Mouse (Mus musculus): ENCODE data around the gene Uqcrc2. TPM values are rescaled to one million over a fixed set of nuclear protein-coding genes. Genes with fewer than 3 reads are reported as not detected.

Uqcrc2 gene
- 225 and 231 TPM in 2 replicates for polyA plus RNA-seq (2015; fragmentation: Nextera tagmentation; extraction: Ambion mirVana)

DNA sequence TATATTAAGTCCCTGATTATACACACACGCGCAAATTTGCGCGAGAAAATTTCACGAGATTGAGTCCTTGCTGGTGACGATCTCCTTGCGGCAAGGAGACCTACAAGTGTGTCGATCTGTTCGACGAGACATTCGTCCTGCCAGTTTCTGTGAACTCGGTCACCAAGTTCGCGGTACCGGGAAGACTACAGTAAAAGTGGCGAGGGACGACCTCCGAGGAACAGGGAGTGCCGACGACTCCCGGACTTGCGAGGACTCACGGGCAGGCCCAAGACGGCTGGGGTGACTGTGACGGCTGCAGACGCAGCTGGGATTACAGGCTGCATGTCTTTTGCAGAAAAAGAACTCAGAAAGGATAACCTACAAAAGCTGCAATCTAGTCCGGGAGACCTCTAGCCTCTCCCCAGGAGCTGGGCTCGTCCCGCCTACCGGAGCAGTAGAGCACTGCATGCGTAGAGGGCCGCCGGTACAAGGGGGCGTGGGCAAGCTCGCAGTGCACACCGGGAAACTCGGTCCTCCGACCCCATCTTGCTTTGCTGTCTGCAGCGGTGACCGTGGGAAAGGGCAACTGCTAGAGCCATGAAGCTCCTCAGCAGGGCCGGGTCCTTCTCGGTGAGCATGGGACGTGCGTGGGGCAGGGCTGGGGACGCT is at the start of gene Uqcrc2:
TSS of gene Uqcrc2 (plus strand) at position 466 of the 651 bp plus-strand sequence.
- Histone ChIP-seq H3K27ac (ENCODE audit: low read length) (peak within 1 kb of the TSS; percentile 79), H3K4me1 (replicated peaks; ENCODE audit: control insufficient read depth, insufficient read depth, low read length) (peaks cover 14% of the 10 kb centered on the region), H3K36me3 (ENCODE audit: control insufficient read depth, insufficient read depth) (peaks cover 11% of the 10 kb centered on the region), H3K4me3 (replicated peaks; ENCODE audit: low read length) (peak within 1 kb of the TSS; percentile 72), H3K9me3 (ENCODE audit: control insufficient read depth, low read length) (no peaks in the 10 kb centered on the region), H3K27me3 (replicated peaks; ENCODE audit: control insufficient read depth, insufficient read depth, low read length) (no peaks in the 10 kb centered on the region), H3K9ac (replicated peaks; ENCODE audit: low read depth, low read length) (peak within 1 kb of the TSS; percentile 96), H3K4me2 (ENCODE audit: low read length) (peak within 1 kb of the TSS; percentile 91)
- under 1% methylated on average over 45 of the region's 45 CpGs for WGBS
- peak; percentile 100 for ATAC-seq

DNA sequence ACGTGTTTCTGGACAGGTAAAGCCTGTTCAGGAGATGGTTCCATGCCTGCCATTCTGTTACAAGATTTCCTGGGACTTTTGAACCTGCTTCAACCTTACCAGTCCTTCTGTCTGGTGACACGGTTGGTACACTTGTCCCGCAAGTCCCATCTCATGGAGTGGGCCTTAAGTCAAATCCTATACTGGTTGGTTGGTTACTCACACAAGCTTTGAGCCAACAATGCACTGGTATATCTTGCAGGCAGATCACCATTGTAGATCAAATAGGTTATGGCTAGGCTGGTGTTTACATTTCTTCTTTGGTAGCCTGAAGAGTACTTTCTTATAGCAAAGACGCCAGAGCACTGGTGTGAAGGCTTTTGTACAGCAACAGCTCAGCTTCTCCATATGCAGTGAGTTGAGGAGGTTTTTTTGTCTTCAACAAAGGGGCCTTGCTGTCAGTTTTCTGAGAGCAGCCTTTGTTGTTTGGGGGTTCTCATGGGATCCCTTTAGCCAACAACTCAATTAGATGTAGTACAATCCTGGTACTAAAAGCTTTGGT is 37.7 kb upstream of the Uqcrc2 start:
- WGBS: 71% methylated on average over 4 of the region's 4 CpGs
- Histone ChIP-seq H3K9ac (replicated peaks; ENCODE audit: low read depth, low read length) (peak overlapping the region; percentile 69), H3K27me3 (replicated peaks; ENCODE audit: control insufficient read depth, insufficient read depth, low read length) (no peaks in the 10 kb centered on the region), H3K4me3 (replicated peaks; ENCODE audit: low read length) (peak overlapping the region; percentile 50), H3K4me1 (replicated peaks; ENCODE audit: control insufficient read depth, insufficient read depth, low read length) (peaks cover 6% of the 10 kb centered on the region; the same call in 1 of the 2 replicates), H3K36me3 (ENCODE audit: control insufficient read depth, insufficient read depth) (no peaks in the 10 kb centered on the region), H3K4me2 (ENCODE audit: low read length) (peak overlapping the region; percentile 69), H3K27ac (ENCODE audit: low read length) (no peak overlapping the region; the same call in 1 of the 2 replicates), H3K9me3 (ENCODE audit: control insufficient read depth, low read length) (no peaks in the 10 kb centered on the region)
- peak; percentile 21 for ATAC-seq

DNA sequence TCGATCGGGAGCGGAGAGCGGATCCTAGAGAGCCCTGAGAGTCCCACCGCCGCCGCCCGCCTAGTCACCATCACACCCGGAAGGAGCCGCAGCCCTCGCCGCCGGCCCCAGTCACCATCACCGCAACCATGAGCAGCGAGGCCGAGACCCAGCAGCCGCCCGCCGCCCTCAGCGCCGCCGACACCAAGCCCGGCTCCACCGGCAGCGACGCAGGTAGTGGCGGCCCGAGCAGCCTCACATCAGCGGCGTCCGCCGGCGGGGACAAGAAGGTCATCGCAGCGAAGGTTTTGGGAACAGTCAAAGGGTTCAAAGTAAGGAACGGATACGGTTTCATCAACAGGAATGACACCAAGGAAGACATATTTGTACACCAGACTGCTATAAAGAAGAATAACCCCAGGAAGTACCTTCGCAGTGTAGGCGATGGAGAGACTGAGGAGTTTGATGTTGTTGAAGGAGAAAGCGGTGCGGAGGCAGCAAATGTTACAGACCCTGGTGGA is 37.2 kb upstream of the Uqcrc2 start:
- Histone ChIP-seq H3K27me3 (replicated peaks; ENCODE audit: control insufficient read depth, insufficient read depth, low read length) (no peaks in the 10 kb centered on the region), H3K4me1 (replicated peaks; ENCODE audit: control insufficient read depth, insufficient read depth, low read length) (peaks cover 6% of the 10 kb centered on the region; the same call in 1 of the 2 replicates), H3K4me3 (replicated peaks; ENCODE audit: low read length) (peak overlapping the region; percentile 50), H3K27ac (ENCODE audit: low read length) (0 out of 2 replicates have a peak overlapping the region, but pooled peaks have one; percentile 33), H3K36me3 (ENCODE audit: control insufficient read depth, insufficient read depth) (no peaks in the 10 kb centered on the region), H3K4me2 (ENCODE audit: low read length) (peak overlapping the region; percentile 69), H3K9ac (replicated peaks; ENCODE audit: low read depth, low read length) (peak overlapping the region; percentile 69), H3K9me3 (ENCODE audit: control insufficient read depth, low read length) (no peaks in the 10 kb centered on the region)
- 4% methylated on average over 41 of the region's 41 CpGs for WGBS
- ATAC-seq: peak; percentile 88

DNA sequence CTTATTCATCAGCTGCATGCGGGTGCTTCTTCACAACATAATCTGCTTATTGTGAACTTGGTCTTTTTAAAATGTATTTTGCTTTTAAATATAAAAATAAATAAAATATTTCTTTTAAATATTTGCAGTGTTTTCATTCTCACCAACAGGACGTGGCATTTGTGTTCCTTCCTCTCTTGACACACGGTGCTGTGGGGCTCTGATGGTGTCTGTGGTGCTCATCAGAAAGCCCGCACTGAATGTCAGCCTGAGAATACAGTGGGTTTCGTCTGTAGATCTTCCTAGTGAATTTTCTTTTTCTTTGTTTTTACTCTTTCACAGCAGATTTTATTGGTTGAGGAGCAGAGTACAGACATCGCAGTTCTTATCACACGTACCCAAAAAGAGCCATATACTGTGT is 36.6 kb upstream of the Uqcrc2 start:
- 80% methylated on average over 7 of the region's 7 CpGs for WGBS
- Histone ChIP-seq H3K4me1 (replicated peaks; ENCODE audit: control insufficient read depth, insufficient read depth, low read length) (peaks cover 6% of the 10 kb centered on the region; the same call in 1 of the 2 replicates), H3K27me3 (replicated peaks; ENCODE audit: control insufficient read depth, insufficient read depth, low read length) (no peaks in the 10 kb centered on the region), H3K4me2 (ENCODE audit: low read length) (peak overlapping the region; percentile 69), H3K9me3 (ENCODE audit: control insufficient read depth, low read length) (no peaks in the 10 kb centered on the region), H3K9ac (replicated peaks; ENCODE audit: low read depth, low read length) (peak overlapping the region; percentile 69), H3K36me3 (ENCODE audit: control insufficient read depth, insufficient read depth) (no peaks in the 10 kb centered on the region), H3K4me3 (replicated peaks; ENCODE audit: low read length) (peak overlapping the region; percentile 50), H3K27ac (ENCODE audit: low read length) (no peak overlapping the region)
- peak; percentile 57 for ATAC-seq

DNA sequence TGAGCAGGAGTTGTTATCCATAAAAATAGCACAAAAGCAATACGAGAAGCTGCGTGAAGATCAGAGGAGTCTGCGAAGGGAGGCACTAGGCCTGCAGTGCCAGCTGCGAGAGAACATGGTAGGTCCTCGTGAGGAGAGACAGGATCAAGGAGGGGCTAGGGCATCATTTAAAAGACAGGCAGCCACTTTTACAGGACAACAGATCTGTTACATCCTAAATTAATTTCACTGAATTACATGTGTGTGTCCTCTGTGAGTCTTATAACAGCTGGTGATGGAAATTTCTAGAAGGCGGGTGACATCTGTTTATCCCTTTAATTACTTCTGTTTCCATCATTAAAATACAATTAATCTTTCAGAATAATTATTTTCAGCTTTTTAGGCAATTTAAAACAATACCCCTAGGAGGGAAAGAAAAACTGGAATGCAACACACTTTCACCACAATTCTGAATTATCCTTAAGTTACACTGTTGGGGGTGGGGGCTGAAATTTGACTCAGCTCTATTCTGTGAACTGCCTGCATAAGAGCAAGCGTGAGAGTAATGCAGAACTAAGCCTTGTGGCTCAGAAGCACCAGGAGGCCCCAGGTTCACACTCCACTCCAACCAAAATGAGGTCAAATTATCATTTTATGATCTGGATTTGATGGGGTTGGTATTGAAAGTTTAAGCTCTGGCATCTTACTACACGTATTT is 14.8 kb upstream of the Uqcrc2 start:
- no peaks in the 10 kb centered on the region for H3K4me1 ChIP-seq (replicated peaks; ENCODE audit: control insufficient read depth, insufficient read depth, low read length)
- WGBS: 70% methylated on average over 8 of the region's 8 CpGs
- no peaks in the 10 kb centered on the region for H3K36me3 ChIP-seq (ENCODE audit: control insufficient read depth, insufficient read depth)
- H3K9me3 ChIP-seq (ENCODE audit: control insufficient read depth, low read length): no peaks in the 10 kb centered on the region
- H3K4me2 ChIP-seq (ENCODE audit: low read length): no peak overlapping the region
- no peaks in the 10 kb centered on the region for H3K27me3 ChIP-seq (replicated peaks; ENCODE audit: control insufficient read depth, insufficient read depth, low read length)
- no peak overlapping the region for H3K9ac ChIP-seq (replicated peaks; ENCODE audit: low read depth, low read length)
- H3K4me3 ChIP-seq (replicated peaks; ENCODE audit: low read length): no peak overlapping the region
- ATAC-seq: no peak
- H3K27ac ChIP-seq (ENCODE audit: low read length): no peak overlapping the region

DNA sequence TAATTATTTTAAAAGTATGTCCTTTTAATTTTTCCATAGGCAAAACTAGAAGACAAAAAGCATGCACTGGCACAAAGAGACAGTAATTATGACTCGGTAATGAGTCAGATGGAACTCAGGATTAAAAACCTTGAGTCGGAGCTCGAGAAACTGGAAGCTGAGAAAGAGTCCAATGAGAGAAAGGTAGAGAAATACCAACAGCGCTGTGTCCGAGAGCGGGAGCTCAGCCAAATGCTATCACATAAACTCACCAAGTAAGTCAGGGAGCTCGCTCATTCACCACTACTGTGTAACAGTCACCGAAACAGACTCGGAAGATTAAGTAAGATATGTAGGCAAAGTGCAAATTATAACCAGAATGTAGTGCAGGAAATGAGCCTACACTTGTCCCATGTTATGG is 14.1 kb upstream of the Uqcrc2 start:
- 88% methylated on average over 9 of the region's 9 CpGs for WGBS
- H3K9me3 ChIP-seq (ENCODE audit: control insufficient read depth, low read length): no peaks in the 10 kb centered on the region

DNA sequence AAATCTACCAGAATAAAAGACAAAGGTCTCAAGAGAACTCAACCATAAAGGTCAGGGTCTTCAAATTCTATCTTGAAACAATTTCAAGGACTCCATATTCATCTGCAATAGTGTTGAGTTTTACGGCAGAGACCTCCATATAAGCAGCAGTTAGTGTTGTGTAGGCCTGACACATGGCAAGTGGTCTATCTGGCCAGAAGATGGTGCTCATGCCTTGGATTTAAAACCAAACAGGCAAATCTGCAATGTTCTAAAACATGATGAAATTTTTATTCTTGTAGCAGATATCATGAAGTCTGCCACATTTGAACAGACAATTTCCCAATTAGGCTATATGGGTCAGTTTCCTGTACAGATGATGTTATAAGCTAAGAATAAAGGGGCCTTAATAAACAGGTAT is 2.5 kb upstream of the Uqcrc2 start:
- WGBS: 57% methylated on average over 1 of the region's 1 CpGs
- H3K27ac ChIP-seq (ENCODE audit: low read length): no peak overlapping the region

More for the DNA sequence above, 14.1 kb upstream of the Uqcrc2 start:
- H3K9ac ChIP-seq (replicated peaks; ENCODE audit: low read depth, low read length): no peak overlapping the region
- no peaks in the 10 kb centered on the region for H3K4me1 ChIP-seq (replicated peaks; ENCODE audit: control insufficient read depth, insufficient read depth, low read length)
- no peak overlapping the region for H3K4me2 ChIP-seq (ENCODE audit: low read length)
- no peaks in the 10 kb centered on the region for H3K27me3 ChIP-seq (replicated peaks; ENCODE audit: control insufficient read depth, insufficient read depth, low read length)
- ATAC-seq: no peak
- no peak overlapping the region for H3K27ac ChIP-seq (ENCODE audit: low read length)
- no peaks in the 10 kb centered on the region for H3K36me3 ChIP-seq (ENCODE audit: control insufficient read depth, insufficient read depth)
- H3K4me3 ChIP-seq (replicated peaks; ENCODE audit: low read length): no peak overlapping the region

DNA sequence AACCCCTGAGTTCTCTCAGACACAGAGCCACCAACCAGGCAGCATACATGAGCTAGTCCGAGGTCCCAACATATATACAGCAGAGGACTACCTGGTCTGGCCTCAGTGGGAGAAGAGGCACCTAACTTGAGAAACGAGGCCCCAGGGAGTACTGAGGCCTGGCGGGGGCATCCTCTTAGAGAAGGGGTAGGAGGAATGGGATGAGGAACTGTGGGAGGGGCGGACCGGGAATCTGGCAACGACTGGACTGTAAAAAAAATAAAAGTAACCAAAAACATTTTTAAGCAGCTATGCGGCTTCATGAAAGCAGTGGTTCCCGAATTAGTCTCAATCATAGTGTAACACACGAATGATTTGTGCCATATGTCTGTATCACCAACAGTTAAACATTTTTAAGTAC is 675 bp upstream of the Uqcrc2 start:
- no peak for ATAC-seq
- Histone ChIP-seq H3K27ac (ENCODE audit: low read length) (no peak overlapping the region; the same call in 1 of the 2 replicates), H3K27me3 (replicated peaks; ENCODE audit: control insufficient read depth, insufficient read depth, low read length) (no peaks in the 10 kb centered on the region)

More for the DNA sequence above, 2.5 kb upstream of the Uqcrc2 start:
- H3K36me3 ChIP-seq (ENCODE audit: control insufficient read depth, insufficient read depth): no peaks in the 10 kb centered on the region
- no peak overlapping the region for H3K4me2 ChIP-seq (ENCODE audit: low read length)
- H3K9me3 ChIP-seq (ENCODE audit: control insufficient read depth, low read length): no peaks in the 10 kb centered on the region
- no peak overlapping the region for H3K9ac ChIP-seq (replicated peaks; ENCODE audit: low read depth, low read length)
- H3K4me3 ChIP-seq (replicated peaks; ENCODE audit: low read length): no peak overlapping the region
- no peak for ATAC-seq
- no peaks in the 10 kb centered on the region for H3K27me3 ChIP-seq (replicated peaks; ENCODE audit: control insufficient read depth, insufficient read depth, low read length)
- peaks cover 14% of the 10 kb centered on the region for H3K4me1 ChIP-seq (replicated peaks; ENCODE audit: control insufficient read depth, insufficient read depth, low read length)

DNA sequence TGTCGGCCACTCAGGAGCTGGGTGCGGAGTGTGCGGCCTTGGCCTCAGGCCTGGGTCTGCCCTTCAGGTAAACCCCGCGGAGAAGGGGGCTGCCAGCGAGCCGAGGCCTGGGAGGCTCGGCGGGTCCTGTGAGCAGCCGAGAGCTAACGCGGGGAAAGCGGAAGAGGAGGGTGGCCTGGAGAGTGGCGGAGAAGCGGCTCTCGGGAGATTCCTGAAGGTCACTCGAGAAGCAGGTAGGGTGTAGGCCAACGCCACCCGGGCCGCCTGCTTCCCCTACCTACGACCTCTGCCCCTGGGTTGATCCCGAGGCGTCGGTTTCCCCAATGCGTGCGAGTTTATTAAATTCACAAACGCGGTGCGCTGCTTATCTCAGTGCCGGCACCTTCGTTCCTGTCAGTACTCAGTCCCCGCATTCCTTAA is 396 bp downstream of the Uqcrc2 start:
- Histone ChIP-seq H3K4me3 (replicated peaks; ENCODE audit: low read length) (peak overlapping the region; percentile 72), H3K9me3 (ENCODE audit: control insufficient read depth, low read length) (no peaks in the 10 kb centered on the region), H3K36me3 (ENCODE audit: control insufficient read depth, insufficient read depth) (peaks cover 16% of the 10 kb centered on the region), H3K27ac (ENCODE audit: low read length) (peak overlapping the region; percentile 79), H3K4me2 (ENCODE audit: low read length) (peak overlapping the region; percentile 91), H3K4me1 (replicated peaks; ENCODE audit: control insufficient read depth, insufficient read depth, low read length) (peaks cover 14% of the 10 kb centered on the region), H3K27me3 (replicated peaks; ENCODE audit: control insufficient read depth, insufficient read depth, low read length) (no peaks in the 10 kb centered on the region), H3K9ac (replicated peaks; ENCODE audit: low read depth, low read length) (peak overlapping the region; percentile 96)
- WGBS: under 1% methylated on average over 32 of the region's 32 CpGs
- ATAC-seq: peak; percentile 73

More for the DNA sequence above, 675 bp upstream of the Uqcrc2 start:
- H3K4me1 ChIP-seq (replicated peaks; ENCODE audit: control insufficient read depth, insufficient read depth, low read length): peaks cover 14% of the 10 kb centered on the region
- peak overlapping the region; percentile 91 for H3K4me2 ChIP-seq (ENCODE audit: low read length)
- no peaks in the 10 kb centered on the region for H3K9me3 ChIP-seq (ENCODE audit: control insufficient read depth, low read length)
- peak overlapping the region; percentile 72 for H3K4me3 ChIP-seq (replicated peaks; ENCODE audit: low read length)
- H3K36me3 ChIP-seq (ENCODE audit: control insufficient read depth, insufficient read depth): peaks cover 8% of the 10 kb centered on the region
- peak overlapping the region; percentile 96 for H3K9ac ChIP-seq (replicated peaks; ENCODE audit: low read depth, low read length)
- 7% methylated on average over 9 of the region's 9 CpGs for WGBS

Measured in forebrain, embryonic 16.5 days (tissue).